Mouse (Mus musculus): ENCODE results near the gene Akt3.

The Akt3 gene

DNA sequence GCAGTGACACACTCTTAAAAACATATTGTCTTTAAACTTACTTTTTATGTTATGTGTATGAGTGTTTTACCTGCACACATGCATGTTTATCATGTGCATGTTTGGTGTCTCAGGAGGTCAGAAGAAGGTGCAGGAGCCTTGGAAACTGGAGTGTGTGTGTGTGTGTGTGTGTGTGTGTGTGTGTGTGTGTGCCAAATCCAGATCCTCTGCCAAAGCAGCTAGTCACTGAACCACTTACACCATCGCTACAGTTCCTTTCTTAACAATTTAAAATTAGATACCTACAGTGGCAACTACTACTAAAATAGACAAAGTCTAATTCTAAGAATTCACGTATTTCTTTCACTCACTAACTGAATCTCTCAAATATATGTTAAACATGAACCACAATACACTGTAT lies 209.2 kb downstream of the Akt3 start:
- no peak for DNase-seq (ENCODE audit: low read depth)

DNA sequence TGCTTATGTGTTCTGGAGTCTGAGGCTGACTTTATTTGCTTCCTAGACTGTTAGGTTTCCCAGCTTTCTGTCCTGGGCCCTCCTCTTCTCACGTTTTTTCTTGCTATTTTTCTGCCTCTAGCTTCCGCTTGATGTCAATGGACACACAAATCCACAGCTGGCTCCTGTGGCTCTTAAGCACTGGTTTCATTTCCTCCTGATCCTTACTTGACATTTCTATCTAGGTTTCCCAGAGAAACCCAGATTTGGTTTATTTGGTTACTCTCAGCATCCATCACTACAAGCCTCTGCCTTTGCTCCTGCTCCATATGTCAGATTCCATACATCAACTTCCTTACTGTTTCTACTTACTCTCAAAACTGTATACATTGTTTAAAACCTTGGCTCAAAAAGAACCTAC lies 211.0 kb downstream of the Akt3 start:
- DNase-seq (ENCODE audit: low read depth), result no peak

- no peak for DNase-seq (ENCODE audit: low read depth)
Observed at GRCm38 (mm10) chr1:177045885-177046284, 212.1 kb downstream of the Akt3 start.

- no peak for DNase-seq (ENCODE audit: low read depth)
Observed at GRCm38 (mm10) chr1:177040058-177040457, 217.9 kb downstream of the Akt3 start.

- no peak for DNase-seq (ENCODE audit: low read depth)
Observed at GRCm38 (mm10) chr1:177039093-177039674, 218.8 kb downstream of the Akt3 start.

DNA sequence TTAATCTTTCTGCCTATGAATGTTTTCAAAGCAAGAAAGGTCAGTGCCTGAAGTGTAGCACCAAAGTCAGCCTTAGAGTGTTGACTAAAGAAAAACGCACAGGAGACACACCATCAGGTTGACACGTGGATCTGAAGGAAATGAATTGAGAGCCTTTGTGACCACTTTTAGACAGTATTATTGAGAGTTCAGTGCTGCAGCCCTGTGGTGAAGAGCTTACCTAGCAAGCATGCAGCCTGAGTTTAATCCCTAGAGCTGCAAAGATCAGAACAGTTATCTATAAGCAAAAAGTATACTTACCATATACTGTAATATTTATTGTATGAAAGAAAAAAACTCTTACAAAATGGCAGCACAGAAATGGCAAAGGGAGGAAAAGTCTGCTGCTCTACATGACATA lies 219.6 kb downstream of the Akt3 start:
- DNase-seq (ENCODE audit: low read depth), result no peak

GRCm38 (mm10) chr1:177035460-177035859 lies 222.5 kb downstream of the Akt3 start:
- DNase-seq (ENCODE audit: low read depth), result no peak

GRCm38 (mm10) chr1:177032233-177032632 lies 225.8 kb downstream of the Akt3 start:
- DNase-seq (ENCODE audit: low read depth), result no peak

DNA sequence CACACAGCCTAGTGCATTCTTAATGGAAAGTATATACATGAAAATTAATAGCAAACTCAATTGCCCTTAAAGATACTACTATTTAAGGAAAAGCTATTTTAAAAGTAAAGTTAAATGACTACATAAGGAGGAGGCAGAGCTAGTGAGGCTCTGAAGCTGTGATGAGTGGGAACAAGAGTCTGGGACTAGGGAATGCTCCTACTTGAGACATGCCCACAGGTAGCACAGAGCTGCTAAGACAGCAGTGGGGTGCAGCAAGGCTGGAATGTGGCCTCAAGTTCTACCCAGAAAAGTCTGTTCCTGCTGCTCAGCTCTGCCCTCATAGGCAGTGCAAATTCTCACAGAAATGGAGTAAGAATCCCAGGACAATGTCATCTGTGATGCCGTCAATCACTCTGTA lies 226.8 kb downstream of the Akt3 start:
- DNase-seq (ENCODE audit: low read depth), result no peak

DNA sequence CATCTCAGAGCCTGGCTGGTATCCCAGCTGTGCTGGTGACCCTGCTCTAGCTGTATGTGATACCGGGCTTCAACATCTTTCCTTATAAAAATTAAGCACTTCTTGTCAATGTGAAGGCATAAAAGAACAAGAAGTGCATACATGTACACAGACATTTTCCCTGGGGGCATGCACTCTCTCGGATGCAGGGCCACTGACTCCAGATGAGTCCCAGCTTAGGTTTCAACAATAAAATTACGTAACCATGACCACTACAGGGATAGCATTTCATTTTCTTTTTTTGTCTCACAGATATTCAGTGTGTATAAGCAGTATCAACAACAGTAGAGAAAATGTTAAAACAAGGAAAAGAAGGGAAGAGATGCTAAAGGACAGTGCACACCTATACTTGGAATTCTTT lies 227.3 kb downstream of the Akt3 start:
- no peak for DNase-seq (ENCODE audit: low read depth)

DNA sequence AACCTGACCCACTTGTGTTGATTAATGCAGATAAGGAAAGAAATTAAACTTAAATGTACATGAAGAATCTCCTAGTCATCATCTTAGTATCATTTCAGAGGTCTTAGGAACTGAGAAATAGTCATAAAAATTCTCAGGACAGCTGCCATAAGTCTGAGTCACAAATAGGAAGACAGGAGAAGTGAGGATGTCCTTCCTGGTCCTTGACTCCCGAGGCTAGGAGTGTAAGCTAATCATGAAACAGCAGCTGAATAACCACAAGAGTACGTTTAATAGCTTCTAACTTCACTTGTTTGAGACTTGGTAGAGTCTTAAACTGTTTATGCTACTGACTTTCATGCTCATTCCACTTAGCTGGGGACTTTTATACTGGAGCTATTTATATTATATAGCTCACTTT lies 229.0 kb downstream of the Akt3 start:
- DNase-seq (ENCODE audit: low read depth), result no peak

DNA sequence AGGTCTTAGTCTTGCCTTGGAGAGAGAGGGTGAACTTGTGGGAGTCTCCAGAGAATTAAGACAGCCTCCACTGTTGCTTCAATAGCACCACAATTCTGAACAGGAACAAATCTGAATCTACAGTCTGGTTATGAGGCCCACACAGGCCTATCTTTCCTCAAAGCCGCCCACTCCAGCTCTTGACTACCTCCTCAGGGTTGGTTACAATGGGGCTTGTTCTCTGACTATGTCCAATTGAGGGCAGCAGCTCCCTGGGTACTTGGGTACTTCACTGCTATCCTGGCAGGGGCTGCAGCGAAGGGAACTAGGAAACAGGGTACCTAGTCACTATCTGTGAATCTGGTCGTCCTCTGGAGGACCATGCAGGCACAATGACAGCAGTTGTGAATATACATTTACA lies 230.3 kb downstream of the Akt3 start:
- no peak for DNase-seq (ENCODE audit: low read depth)

DNA sequence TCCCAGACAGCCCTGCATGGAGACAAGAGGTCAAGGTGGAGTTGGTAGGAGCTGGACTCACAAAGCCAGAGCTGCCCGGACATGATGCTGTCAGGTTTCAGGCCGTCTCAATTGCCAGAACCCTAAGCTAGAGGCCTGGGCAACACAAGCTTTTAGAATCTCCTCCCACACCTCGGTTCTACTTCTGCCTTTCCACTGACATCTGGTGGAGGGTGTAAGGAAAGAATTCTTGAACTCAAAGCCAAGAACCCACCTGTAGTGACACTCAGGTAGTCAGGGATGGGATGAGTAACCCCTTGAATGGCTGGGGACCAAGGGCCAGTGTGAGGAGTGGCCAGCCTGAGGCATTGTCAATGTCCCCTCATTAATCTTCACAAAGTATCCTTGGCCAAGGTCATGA lies 235.3 kb downstream of the Akt3 start:
- DNase-seq (ENCODE audit: low read depth), result no peak

DNA sequence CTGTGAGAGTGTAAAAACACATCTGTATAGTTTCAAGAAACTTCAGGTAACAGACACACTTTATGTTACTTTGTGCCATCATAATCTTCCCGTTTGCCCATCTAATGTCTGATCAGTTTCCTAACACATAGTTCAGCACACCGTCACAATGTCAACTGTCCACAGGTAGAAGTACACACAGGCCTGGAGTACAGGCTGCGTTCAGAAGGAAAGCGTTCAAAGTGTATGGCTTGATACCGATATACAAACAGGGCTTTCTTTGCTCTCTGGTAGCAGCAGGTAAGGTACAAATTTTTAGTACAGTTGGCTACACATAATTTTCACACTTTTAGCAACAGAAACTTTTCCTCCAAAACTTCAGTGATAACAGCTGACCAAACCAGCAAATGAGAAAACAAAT lies 238.3 kb downstream of the Akt3 start:
- no peak for DNase-seq (ENCODE audit: low read depth)

DNA sequence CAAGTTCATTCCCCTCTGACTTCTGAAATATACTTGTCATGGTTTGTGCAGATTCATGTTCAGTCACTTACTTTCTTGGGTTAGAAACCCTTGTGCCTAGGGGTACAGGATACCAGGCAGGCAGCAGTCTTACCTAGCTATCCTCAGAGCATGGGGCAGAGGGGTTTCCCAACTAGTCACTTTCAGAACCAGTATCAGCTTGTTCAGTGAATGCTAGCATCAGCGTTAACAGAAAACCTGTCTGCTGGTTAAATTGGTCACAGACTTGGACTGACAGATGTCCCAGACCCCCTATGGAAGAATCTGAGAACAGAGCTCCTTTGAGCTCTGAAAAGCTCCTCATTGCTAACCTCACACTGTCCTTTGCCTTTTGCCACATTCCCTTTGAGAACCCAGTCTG lies 239.3 kb downstream of the Akt3 start:
- no peak for DNase-seq (ENCODE audit: low read depth)

GRCm38 (mm10) chr1:177016729-177017128 lies 241.3 kb downstream of the Akt3 start:
- no peak for DNase-seq (ENCODE audit: low read depth)

DNA sequence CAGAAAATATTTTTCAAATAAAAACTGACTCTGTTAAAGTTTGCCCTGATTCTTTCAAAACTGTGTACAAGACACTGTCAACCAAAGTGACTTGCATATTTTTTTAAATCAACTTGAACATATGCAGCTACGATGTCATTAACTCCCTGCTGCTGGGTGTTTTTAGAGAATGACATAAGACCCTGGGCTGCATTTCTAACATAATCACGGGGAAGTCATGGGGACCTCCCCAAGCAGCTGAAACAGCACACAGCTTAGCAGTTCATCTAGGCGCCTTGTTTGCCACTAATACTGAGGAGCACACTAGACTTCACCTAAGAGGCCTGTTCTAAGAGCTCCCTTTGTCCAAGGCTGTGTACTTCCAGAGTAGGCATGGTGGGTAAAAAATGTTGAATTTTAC lies 242.1 kb downstream of the Akt3 start:
- DNase-seq (ENCODE audit: low read depth), result no peak

DNA sequence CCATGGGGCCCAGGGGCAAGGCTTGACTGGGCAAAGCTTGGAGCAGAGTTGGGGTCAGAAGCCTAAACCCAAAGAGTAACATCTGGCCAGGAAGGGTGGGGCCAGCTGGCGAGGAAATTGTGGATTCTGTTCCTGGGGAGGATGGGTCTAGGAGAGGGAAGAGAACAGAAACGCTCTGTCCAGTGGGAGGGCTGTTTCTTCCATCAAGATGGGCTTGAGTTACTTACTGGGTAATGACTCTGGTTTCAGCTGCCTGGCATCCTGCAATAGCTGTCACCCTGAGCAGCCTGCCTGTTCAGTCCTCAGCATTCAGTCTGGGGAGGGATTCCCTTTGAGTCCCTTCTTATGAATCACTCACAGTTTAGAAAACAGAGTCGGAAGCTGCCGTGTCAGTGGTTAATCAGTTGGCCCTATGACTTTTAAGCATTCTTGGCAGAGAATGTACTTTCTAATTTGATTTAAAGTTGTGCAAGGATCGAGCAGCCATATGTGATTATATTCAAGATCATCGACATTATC lies 243.0 kb downstream of the Akt3 start:
- DNase-seq (ENCODE audit: low read depth), result no peak

DNA sequence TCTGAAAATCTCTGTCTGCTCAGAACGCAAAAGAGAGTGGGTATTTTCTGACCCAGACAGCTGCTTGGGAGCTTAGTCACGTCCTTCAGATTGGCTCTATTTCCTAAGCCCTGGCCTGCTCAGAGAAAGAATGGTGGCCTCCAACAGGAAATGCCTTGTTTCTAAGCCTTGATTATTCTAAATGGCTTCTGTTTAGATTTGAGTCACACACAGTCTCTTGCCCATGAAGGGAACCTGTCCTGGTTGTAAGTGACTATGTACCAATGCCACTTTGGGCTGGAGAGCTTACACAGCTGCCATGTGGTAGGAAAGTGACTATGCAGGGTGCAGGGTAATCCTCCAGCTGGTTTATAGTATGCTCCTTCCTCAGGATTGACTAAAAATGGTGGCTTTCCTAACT lies 243.7 kb downstream of the Akt3 start:
- DNase-seq (ENCODE audit: low read depth), result no peak

DNA sequence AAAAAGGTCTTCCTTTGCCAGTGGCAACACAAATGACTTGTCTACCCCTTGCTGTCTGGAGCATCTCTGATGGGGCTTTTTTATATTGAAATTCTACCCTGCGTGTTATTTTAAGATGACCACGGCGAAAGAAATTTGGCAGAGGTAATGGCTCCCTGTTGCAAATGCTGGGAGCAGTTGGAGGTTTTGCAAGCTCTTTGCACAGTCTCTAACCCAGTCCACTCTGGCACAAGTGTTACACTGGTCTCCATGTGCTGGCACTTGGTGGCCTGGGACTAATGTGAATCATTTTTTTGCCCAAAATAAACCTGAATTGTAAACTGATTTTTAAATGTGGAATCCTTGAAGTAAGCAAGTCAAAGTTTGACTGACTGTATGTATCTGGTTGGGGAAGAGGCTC lies 244.2 kb downstream of the Akt3 start:
- DNase-seq (ENCODE audit: low read depth), result no peak

DNA sequence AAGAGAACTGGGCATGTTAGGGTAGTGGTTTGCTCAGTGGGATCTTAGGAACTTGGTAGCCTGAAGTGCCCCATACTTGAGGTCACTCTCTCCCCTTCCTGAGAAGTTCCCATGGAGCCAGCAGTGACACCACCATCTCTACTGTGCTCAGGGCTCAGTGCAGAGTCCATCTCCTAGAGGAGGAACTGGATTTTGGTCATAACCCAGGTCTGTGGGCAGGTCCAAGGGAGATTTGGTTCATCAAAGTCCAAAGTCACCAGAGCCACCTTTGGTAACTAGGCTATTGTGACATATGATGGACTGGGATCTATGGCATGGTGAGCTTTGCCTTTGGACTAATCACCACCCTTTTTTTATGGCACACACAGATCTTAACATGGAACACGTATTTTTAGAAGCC lies 244.7 kb downstream of the Akt3 start:
- no peak for DNase-seq (ENCODE audit: low read depth)

- DNase-seq (ENCODE audit: low read depth), result no peak
Observed at GRCm38 (mm10) chr1:177012774-177013173, 245.2 kb downstream of the Akt3 start.

- DNase-seq (ENCODE audit: low read depth), result no peak
Observed at GRCm38 (mm10) chr1:177011688-177012087, 246.3 kb downstream of the Akt3 start.

- DNase-seq (ENCODE audit: low read depth), result no peak
Observed at GRCm38 (mm10) chr1:177010607-177011302, 247.2 kb downstream of the Akt3 start.

All from c-Kit-positive CD71-negative TER-119-negative erythroid progenitor cells, embryonic 14.5 days (primary cell).